Mouse (Mus musculus) kidney, postnatal 36 days (tissue): ENCODE measurements at regions not wholly inside any gene's neighbourhood (a gene's known extent, or its start where the extent isn't known, plus 50 kb on each side); places are given as distances from the start of the nearest gene placed in this dataset.
A peak's percentile ranks its signal among the peaks of the same experiment; 100 is the strongest.

Experiments used
- DNase-seq, 2 experiments: peaks; one replicate each; pipeline ENCODE4 v3.0.0; 2021 to 2022; ENCODE audit warnings: mixed read lengths in 2 of 2

DNA sequence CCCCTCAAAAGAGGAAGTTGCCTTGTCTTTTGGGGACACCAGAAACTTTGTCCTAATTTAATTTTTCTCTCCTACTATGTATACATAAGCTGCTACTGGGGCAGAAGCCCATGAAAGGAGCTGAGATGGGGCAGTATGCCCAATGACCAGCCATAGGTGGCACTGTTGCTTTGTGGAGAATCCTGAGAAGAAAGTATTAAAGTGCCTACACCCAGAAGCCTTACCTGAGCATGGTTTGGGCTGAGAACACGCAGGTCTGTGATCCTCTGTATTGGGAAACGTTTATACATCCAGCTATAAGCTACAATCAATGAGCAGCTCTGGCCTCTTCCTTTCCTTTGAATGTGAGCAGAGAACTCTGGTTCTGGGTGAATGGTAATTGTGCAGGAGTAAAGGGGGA is 1088.5 kb downstream of the Jrkl start:
- peak; percentile 6 to 48 for DNase-seq

GRCm38 (mm10) chr9:12113374-12113773 is 1132.3 kb downstream of the Jrkl start:
- DNase-seq = no peak
